In genomic region chr9:91588756-91589155, GRCm38 (mm10) we compare ENCODE assay signal across 14 mouse cellular contexts.
"Had no signal": no experiment of that assay in that cellular context is flagged by ENCODE, and none has a peak within 500 bp of the region (broad histone marks: within the 10 kb centered on the region; RNA-seq: fewer than 3 reads in every experiment).

No protein-coding gene starts in this region.

- H3K9ac ChIP-seq: kidney, embryonic 15.5 days; limb, embryonic 13.5 days; liver, embryonic 14.5 days; midbrain, embryonic 13.5 days; neural tube, embryonic 13.5 days had no signal

- ATAC-seq: midbrain, embryonic 13.5 days had no signal

- H3K4me3 ChIP-seq: kidney, embryonic 15.5 days; limb, embryonic 13.5 days; midbrain, embryonic 13.5 days; neural tube, embryonic 13.5 days had no signal

- H3K27me3 ChIP-seq: kidney, embryonic 15.5 days; limb, embryonic 13.5 days; midbrain, embryonic 13.5 days; neural tube, embryonic 13.5 days had no signal

- H3K9me3 ChIP-seq: kidney, embryonic 15.5 days; limb, embryonic 13.5 days; midbrain, embryonic 13.5 days; neural tube, embryonic 13.5 days had no signal

- H3K27ac ChIP-seq: kidney, embryonic 15.5 days; limb, embryonic 13.5 days; liver, embryonic 14.5 days; midbrain, embryonic 13.5 days; neural tube, embryonic 13.5 days had no signal

- H3K4me2 ChIP-seq: kidney, embryonic 15.5 days; limb, embryonic 13.5 days; midbrain, embryonic 13.5 days; neural tube, embryonic 13.5 days had no signal

- DNase-seq: kidney, adult 18-20 months; kidney, postnatal 14 days; lung, adult 18-20 months; lung, postnatal 36 days; retina, postnatal 1 day; right cerebral cortex, postnatal 4 days; spleen, adult 18-20 months; thymus, adult 18-20 months; thymus, postnatal 14 days had no signal

- H3K36me3 ChIP-seq: kidney, embryonic 15.5 days; limb, embryonic 13.5 days; midbrain, embryonic 13.5 days; neural tube, embryonic 13.5 days had no signal

- H3K4me1 ChIP-seq: kidney, embryonic 15.5 days; limb, embryonic 13.5 days had no signal
